Mouse (Mus musculus) cerebellum, postnatal 4 days (tissue): ENCODE results near the gene Nudt4.

Experiments
- DNase-seq, 2 experiments: peaks; one replicate each; pipeline ENCODE4 v3.0.0; 2022; ENCODE audit warnings: low spot score in 2 of 2, mixed read lengths in 1 of 2

Gene Nudt4

GRCm38 (mm10) chr10:95539260-95539659 is 24.7 kb downstream of the Nudt4 start:
- no peak for DNase-seq

GRCm38 (mm10) chr10:95536222-95536541 is 27.8 kb downstream of the Nudt4 start:
- DNase-seq, result no peak

GRCm38 (mm10) chr10:95535399-95536221 is 28.3 kb downstream of the Nudt4 start:
- DNase-seq, result no peak

GRCm38 (mm10) chr10:95533382-95533781 is 30.6 kb downstream of the Nudt4 start:
- DNase-seq, result no peak

GRCm38 (mm10) chr10:95532916-95533315 is 31.0 kb downstream of the Nudt4 start:
- DNase-seq, result no peak

- DNase-seq, result no peak
These were observed 33.3 kb downstream of the Nudt4 start for GRCm38 (mm10) chr10:95530551-95531121.

- no peak for DNase-seq
These were observed 37.3 kb downstream of the Nudt4 start for GRCm38 (mm10) chr10:95526495-95527122.

GRCm38 (mm10) chr10:95525871-95526270 is 38.1 kb downstream of the Nudt4 start:
- DNase-seq, result no peak

- DNase-seq, result no peak
These were observed 38.8 kb downstream of the Nudt4 start for GRCm38 (mm10) chr10:95525037-95525675.

- no peak for DNase-seq
These were observed 46.3 kb downstream of the Nudt4 start for GRCm38 (mm10) chr10:95517656-95518055.

GRCm38 (mm10) chr10:95515293-95515931 is 48.5 kb downstream of the Nudt4 start:
- peak in 1 of 2 experiments; percentile 27 for DNase-seq

GRCm38 (mm10) chr10:95514656-95515292 is 49.2 kb downstream of the Nudt4 start, which contains the start of gene Ube2n:
Ube2n (plus strand) TSS chr10:95515145.
- DNase-seq, result peak; percentile 95 to 97

- DNase-seq, result peak in 1 of 2 experiments; percentile 21
These were observed 50.0 kb downstream of the Nudt4 start for GRCm38 (mm10) chr10:95513768-95514556.

- DNase-seq, result no peak
These were observed 51.3 kb downstream of the Nudt4 start for GRCm38 (mm10) chr10:95512635-95513034.

GRCm38 (mm10) chr10:95509263-95509662 is 54.7 kb downstream of the Nudt4 start:
- no peak for DNase-seq

- no peak for DNase-seq
These were observed 55.2 kb downstream of the Nudt4 start for GRCm38 (mm10) chr10:95508793-95509192.

GRCm38 (mm10) chr10:95508126-95508525 is 55.8 kb downstream of the Nudt4 start:
- DNase-seq, result no peak

GRCm38 (mm10) chr10:95504341-95504740 is 59.6 kb downstream of the Nudt4 start:
- no peak for DNase-seq

- DNase-seq, result no peak
These were observed 60.3 kb downstream of the Nudt4 start for GRCm38 (mm10) chr10:95503443-95504235.
